Mouse (Mus musculus) frontal cortex, adult (tissue): Measurements from ENCODE around the gene Kif22.

Experiments used
- ATAC-seq: cut with Nextera tagmentation; 2 replicates; pipeline ENCODE4 v1.9.2; 2017; ENCODE audit warnings: mild to moderate bottlenecking, moderate library complexity, mixed read lengths; ENCODE audit not compliant: low TSS enrichment

Gene Kif22

GRCm38 (mm10) chr7:127031244-127031643 is 11.0 kb downstream of the Kif22 start:
- ATAC-seq: no peak

- no peak for ATAC-seq
These were observed 12.1 kb downstream of the Kif22 start for GRCm38 (mm10) chr7:127030172-127030571.

GRCm38 (mm10) chr7:127027885-127028284 is 14.4 kb downstream of the Kif22 start:
- ATAC-seq: no peak

GRCm38 (mm10) chr7:127026984-127027726 is 15.1 kb downstream of the Kif22 start, which contains the start of gene Maz:
TSS of gene Maz (minus strand) at chr7:127027037.
- peak; percentile 64 for ATAC-seq

- ATAC-seq: no peak
These were observed 15.7 kb downstream of the Kif22 start for GRCm38 (mm10) chr7:127026616-127026983.

- ATAC-seq: no peak
These were observed 16.1 kb downstream of the Kif22 start for GRCm38 (mm10) chr7:127026161-127026600.

- ATAC-seq: no peak
These were observed 16.6 kb downstream of the Kif22 start for GRCm38 (mm10) chr7:127025556-127026160.

- ATAC-seq: peak; percentile 17; the same call in 1 of the 2 replicates
These were observed 17.3 kb downstream of the Kif22 start for GRCm38 (mm10) chr7:127024755-127025555.

- no peak for ATAC-seq
These were observed 18.2 kb downstream of the Kif22 start for GRCm38 (mm10) chr7:127023896-127024690.

GRCm38 (mm10) chr7:127023272-127023691 is 19.0 kb downstream of the Kif22 start:
- ATAC-seq: no peak

GRCm38 (mm10) chr7:127022528-127023271 is 19.6 kb downstream of the Kif22 start:
- no peak for ATAC-seq

GRCm38 (mm10) chr7:127021563-127022527 is 20.4 kb downstream of the Kif22 start:
- no peak for ATAC-seq

- peak; percentile 21 for ATAC-seq
These were observed 21.2 kb downstream of the Kif22 start, which contains the start of the genes Gm42742 and Prrt2 for GRCm38 (mm10) chr7:127020901-127021562. TSS of gene Gm42742 (minus strand) at chr7:127021097. TSS of gene Prrt2 (minus strand) at chr7:127021211.

GRCm38 (mm10) chr7:127020491-127020890 is 21.8 kb downstream of the Kif22 start:
- no peak for ATAC-seq

- ATAC-seq: no peak
These were observed 22.2 kb downstream of the Kif22 start for GRCm38 (mm10) chr7:127020031-127020430.

GRCm38 (mm10) chr7:127019306-127019960 is 22.8 kb downstream of the Kif22 start:
- ATAC-seq: no peak

- ATAC-seq: no peak
These were observed 23.6 kb downstream of the Kif22 start for GRCm38 (mm10) chr7:127018416-127019305.
